Mouse (Mus musculus) megakaryocyte, embryonic 14.5 days (primary cell): ENCODE measurements around the gene Hnrnpa0. TPM values are rescaled to one million over a fixed set of nuclear protein-coding genes. Genes with fewer than 3 reads are reported as not detected.
"Not testable (repeated sequence)": the region's sequence is repeated elsewhere in the genome, so short reads cannot be mapped to it uniquely, and the experiment has no call there.

Source experiments
- H3K27me3 ChIP-seq: replicated peaks from 2 replicates; pipeline ENCODE3; 2012; ENCODE audit warnings: inconsistent platforms
- H3K36me3 ChIP-seq: replicated peaks from 2 replicates; pipeline ENCODE3; 2012; ENCODE audit warnings: low read length, inconsistent platforms, mixed read lengths
- H3K4me1 ChIP-seq: 2 replicates; pipeline ENCODE4 v1.6.1; 2012; ENCODE audit warnings: inconsistent platforms
- H3K4me3 ChIP-seq: replicated peaks from 2 replicates; pipeline ENCODE3; 2012; ENCODE audit warnings: moderate library complexity, mild to moderate bottlenecking, inconsistent platforms
- H3K9me3 ChIP-seq: 2 replicates; pipeline ENCODE4 v1.6.1; 2012; ENCODE audit warnings: inconsistent platforms
- FLI1 ChIP-seq: IDR thresholded peaks from 2 replicates; pipeline ENCODE4 v1.6.1; 2012; ENCODE audit warnings: low read length, inconsistent platforms, mixed read lengths
- GATA1 ChIP-seq: IDR thresholded peaks from 3 replicates; pipeline ENCODE4 v1.6.1; 2012; ENCODE audit warnings: mixed read lengths, low read length, inconsistent platforms, borderline replicate concordance
- polyA plus RNA-seq: library from polyadenylated mRNA; stranded (reverse); fragments of >175 nt; gene quantifications from 2 replicates; pipeline ENCODE4 v1.2.3, GENCODE M21; 2012; ENCODE audit warnings: low replicate concordance; ENCODE audit not compliant: insufficient read depth

Gene Hnrnpa0
- polyA plus RNA-seq, 1 experiment: 352 TPM

GRCm38 (mm10) chr13:58150442-58150841 lies 22.1 kb upstream of the Hnrnpa0 start:
- Histone ChIP-seq H3K9me3 (0 out of 2 replicates have a peak, but pooled peaks cover 7% of the 10 kb centered on the region), H3K36me3 (no peaks in the 10 kb centered on the region), H3K27me3 (peaks cover 5% of the 10 kb centered on the region), H3K4me1 (peaks cover 14% of the 10 kb centered on the region), H3K4me3 (no peak overlapping the region)
- TF ChIP-seq GATA1 (no peak), FLI1 (no peak)

- TF ChIP-seq GATA1 (no peak), FLI1 (no peak)
- no peak overlapping the region for H3K4me3 ChIP-seq
- H3K36me3 ChIP-seq: no peaks in the 10 kb centered on the region
- H3K9me3 ChIP-seq: 0 out of 2 replicates have a peak, but pooled peaks cover 7% of the 10 kb centered on the region
- H3K4me1 ChIP-seq: peaks cover 14% of the 10 kb centered on the region
- H3K27me3 ChIP-seq: peaks cover 5% of the 10 kb centered on the region
These were observed 21.3 kb upstream of the Hnrnpa0 start for GRCm38 (mm10) chr13:58149629-58150028.

DNA sequence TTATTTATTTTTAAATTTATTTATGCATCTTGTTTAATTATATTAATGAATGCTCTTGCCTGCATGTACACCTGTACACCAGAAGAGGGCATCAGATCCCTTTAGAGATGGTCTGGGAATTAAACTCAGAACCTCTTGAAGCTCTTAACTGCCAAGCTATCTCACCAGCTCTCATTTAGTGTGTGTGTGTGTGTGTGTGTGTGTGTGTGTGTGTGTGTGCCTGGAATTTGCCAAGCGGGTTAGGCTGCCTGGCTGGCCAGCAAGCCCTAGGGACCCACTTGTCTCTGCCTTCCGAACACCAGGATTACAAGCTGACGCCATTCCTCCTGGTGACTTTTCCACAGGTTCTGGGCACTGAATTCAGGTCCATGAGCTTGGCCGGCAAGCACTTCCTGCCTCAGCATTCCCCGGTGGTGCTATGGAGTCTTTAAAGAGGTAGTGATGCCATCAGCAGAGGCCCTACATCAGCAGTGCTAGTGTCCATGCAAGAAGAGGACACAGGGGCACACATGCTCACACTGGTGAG lies 20.7 kb upstream of the Hnrnpa0 start:
- H3K36me3 ChIP-seq: no peaks in the 10 kb centered on the region
- TF ChIP-seq FLI1: no peak
- TF ChIP-seq GATA1: no peak
- H3K27me3 ChIP-seq: peaks cover 5% of the 10 kb centered on the region
- H3K4me1 ChIP-seq: peaks cover 14% of the 10 kb centered on the region
- H3K9me3 ChIP-seq: 0 out of 2 replicates have a peak, but pooled peaks cover 7% of the 10 kb centered on the region
- H3K4me3 ChIP-seq: peak overlapping the region; percentile 90

DNA sequence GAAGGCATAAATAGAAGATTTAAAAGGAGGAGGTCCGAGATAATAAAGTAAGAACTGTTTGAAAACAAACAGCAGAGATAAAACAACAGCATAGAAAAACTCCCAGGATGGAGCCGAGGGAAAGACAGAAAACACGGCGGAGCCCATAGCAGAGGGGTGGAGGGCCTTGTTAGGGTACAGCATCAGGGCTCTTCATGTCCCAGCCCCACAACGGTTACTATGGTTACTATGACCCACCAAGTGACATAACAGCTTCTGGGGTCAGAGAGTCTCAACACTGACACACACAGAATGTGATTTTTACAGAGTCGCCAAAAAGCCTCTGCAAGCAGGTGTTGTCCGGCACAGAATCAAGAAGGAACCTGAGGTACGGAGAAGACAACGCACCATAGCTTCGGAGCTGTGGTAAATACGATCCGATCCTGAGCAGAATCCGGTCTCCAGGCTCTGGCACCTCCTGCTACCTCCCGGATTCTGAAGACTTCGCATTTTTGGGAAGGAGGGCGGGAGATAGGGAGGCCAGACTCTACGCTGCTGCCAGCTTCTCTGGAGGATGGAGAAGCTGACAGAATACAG lies 20.0 kb upstream of the Hnrnpa0 start:
- Histone ChIP-seq H3K4me1 (peaks cover 14% of the 10 kb centered on the region), H3K9me3 (0 out of 2 replicates have a peak, but pooled peaks cover 7% of the 10 kb centered on the region), H3K27me3 (peaks cover 5% of the 10 kb centered on the region), H3K4me3 (peak overlapping the region; percentile 90), H3K36me3 (no peaks in the 10 kb centered on the region)
- no peak for TF ChIP-seq GATA1
- no peak for TF ChIP-seq FLI1

GRCm38 (mm10) chr13:58147760-58148159 lies 19.4 kb upstream of the Hnrnpa0 start:
- TF ChIP-seq FLI1 (no peak), GATA1 (no peak)
- Histone ChIP-seq H3K4me1 (peaks cover 14% of the 10 kb centered on the region), H3K27me3 (peaks cover 5% of the 10 kb centered on the region), H3K4me3 (no peak overlapping the region), H3K36me3 (no peaks in the 10 kb centered on the region), H3K9me3 (0 out of 2 replicates have a peak, but pooled peaks cover 7% of the 10 kb centered on the region)

- H3K4me1 ChIP-seq: peaks cover 14% of the 10 kb centered on the region
- H3K9me3 ChIP-seq, H3K27me3 ChIP-seq, H3K4me3 ChIP-seq, H3K36me3 ChIP-seq: not testable (repeated sequence)
These were observed 18.2 kb upstream of the Hnrnpa0 start for GRCm38 (mm10) chr13:58146603-58147002.

DNA sequence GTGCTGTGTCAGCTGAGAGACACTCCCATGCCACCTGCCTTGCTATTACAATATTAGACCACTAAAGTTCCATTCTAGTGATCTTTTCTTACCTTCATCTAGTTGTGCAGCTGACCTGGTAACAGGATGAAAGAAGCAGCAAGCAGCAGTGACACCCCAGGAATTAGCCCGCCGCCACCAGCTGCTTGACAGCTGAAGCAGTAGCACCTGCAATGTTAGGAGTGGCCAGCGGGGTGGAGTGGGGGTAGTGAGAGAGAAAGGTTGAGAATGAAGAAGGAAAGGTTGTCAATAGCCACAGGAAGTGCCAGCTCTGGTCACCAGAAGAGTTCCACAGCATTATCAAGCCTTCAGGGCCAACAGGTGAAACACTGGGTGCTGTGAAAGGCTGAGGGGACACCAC lies 3.3 kb upstream of the Hnrnpa0 start:
- H3K4me3 ChIP-seq: no peak overlapping the region
- peaks cover 11% of the 10 kb centered on the region for H3K4me1 ChIP-seq
- H3K27me3 ChIP-seq: peaks cover 6% of the 10 kb centered on the region
- TF ChIP-seq FLI1 (no peak), GATA1 (no peak)
- peaks cover 40% of the 10 kb centered on the region for H3K9me3 ChIP-seq
- no peaks in the 10 kb centered on the region for H3K36me3 ChIP-seq

DNA sequence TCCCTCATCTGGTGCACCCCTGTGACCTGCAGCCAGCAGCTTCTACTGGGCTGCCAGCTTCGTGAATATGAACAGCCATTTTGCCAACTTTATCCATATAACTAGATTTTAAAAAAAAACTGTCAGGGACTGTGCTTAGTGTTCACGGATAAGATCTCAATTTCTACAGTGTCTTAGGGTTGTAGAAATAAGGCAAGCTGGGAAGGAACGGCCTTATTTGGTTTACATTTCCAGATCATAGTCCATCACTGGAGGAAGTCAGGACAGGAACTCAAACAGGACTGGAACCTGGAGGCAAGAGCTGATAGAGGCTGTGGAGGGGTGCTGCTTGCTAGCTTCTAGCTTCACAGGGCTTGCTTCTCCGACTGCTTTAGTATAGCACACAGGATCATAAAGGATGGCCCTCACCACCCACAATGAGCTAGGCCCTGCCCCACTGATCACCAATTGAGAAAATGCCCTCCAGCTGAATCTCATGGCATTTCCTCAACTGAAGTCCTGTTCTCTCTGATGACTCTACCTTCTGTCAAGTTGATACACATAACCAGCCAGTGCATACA lies 1.4 kb upstream of the Hnrnpa0 start:
- TF ChIP-seq FLI1: no peak
- no peak for TF ChIP-seq GATA1
- Histone ChIP-seq H3K27me3 (peaks cover 6% of the 10 kb centered on the region), H3K4me3 (peak overlapping the region; percentile 99), H3K9me3 (peaks cover 23% of the 10 kb centered on the region), H3K36me3 (peaks cover 7% of the 10 kb centered on the region), H3K4me1 (peaks cover 16% of the 10 kb centered on the region)

DNA sequence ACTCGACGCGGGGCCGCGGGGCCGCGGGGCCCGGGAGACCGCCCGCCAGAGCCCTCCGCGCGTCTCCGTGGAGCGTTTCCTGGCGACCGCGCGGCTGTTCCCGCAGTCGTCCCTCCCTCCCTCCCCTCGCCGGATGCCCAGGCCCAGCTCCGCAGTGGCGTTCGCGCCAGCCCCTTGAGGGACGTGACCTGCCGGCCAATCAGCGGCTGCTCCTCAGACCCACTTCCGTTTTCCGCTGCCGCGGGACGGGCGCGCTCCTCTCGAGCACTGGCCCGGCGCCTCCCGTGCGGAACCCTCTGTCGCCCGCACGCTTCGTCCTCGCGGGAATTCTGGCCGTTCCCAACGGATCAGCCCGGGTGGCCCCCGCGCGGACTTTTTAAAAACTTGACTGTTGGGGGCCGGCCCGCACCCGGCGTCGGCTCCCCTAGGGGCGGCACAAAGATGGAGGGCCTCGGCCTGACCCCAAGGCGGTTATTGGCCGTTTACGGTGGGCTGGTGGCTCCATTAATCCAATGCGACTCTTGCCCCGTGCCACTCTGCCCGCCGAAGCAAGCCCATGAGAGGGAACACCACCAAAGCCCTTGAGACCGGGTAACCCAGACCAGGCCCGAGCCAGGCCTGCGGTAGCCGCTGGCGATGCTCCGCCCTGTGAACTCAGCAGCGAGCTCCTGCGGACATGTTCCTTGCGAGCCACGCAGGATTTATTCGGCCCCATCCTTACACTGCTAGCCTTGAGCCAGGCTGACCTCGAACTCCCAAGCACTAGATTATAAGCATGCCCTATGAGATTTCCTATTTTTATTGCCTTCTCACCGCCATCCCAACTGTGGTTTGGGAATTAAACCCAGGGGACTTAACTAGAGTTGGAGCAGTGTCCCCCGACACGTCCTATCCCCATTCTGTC lies 664 bp upstream of the Hnrnpa0 start:
- Histone ChIP-seq H3K36me3 (peaks cover 7% of the 10 kb centered on the region), H3K4me1 (peaks cover 20% of the 10 kb centered on the region), H3K4me3 (peak overlapping the region; percentile 99), H3K27me3 (peaks cover 2% of the 10 kb centered on the region), H3K9me3 (peaks cover 17% of the 10 kb centered on the region)
- no peak for TF ChIP-seq GATA1
- TF ChIP-seq FLI1: no peak; the same call in 1 of the 2 replicates

- H3K9me3 ChIP-seq: peaks cover 9% of the 10 kb centered on the region
These were observed 492 bp downstream of the Hnrnpa0 start for GRCm38 (mm10) chr13:58127766-58128361.

More at GRCm38 (mm10) chr13:58127766-58128361, 492 bp downstream of the Hnrnpa0 start:
- Histone ChIP-seq H3K4me3 (peak overlapping the region; percentile 99), H3K36me3 (peaks cover 7% of the 10 kb centered on the region), H3K4me1 (peaks cover 22% of the 10 kb centered on the region), H3K27me3 (peaks cover under 1% of the 10 kb centered on the region)
- TF ChIP-seq GATA1: no peak
- TF ChIP-seq FLI1: no peak
